Mouse (Mus musculus) small intestine, adult 2 months (tissue): ENCODE data around the gene Oprm1. TPM values are rescaled to one million over a fixed set of nuclear protein-coding genes. Genes with fewer than 3 reads are reported as not detected.

ENCODE experiments used
- H3K27ac ChIP-seq: fragments of 200-500 bp; 2 replicates; pipeline ENCODE4 v1.5.1; 2012; ENCODE audit warnings: low read depth, low read length, control low read depth, inconsistent platforms; ENCODE audit not compliant: insufficient read depth
- H3K27me3 ChIP-seq: fragments of 200-500 bp; 2 replicates; pipeline ENCODE4 v1.6.1; 2012; ENCODE audit warnings: mild to moderate bottlenecking, moderate library complexity, low read length, inconsistent platforms; ENCODE audit not compliant: control insufficient read depth, insufficient read depth
- H3K36me3 ChIP-seq: fragments of 200-500 bp; 2 replicates; pipeline ENCODE4 v1.6.1; 2012; ENCODE audit warnings: mild to moderate bottlenecking, low read length, control low read depth, inconsistent platforms; ENCODE audit not compliant: control insufficient read depth, insufficient read depth
- H3K4me1 ChIP-seq: fragments of 200-500 bp; 2 replicates; pipeline ENCODE4 v1.6.1; 2012; ENCODE audit warnings: low read length, inconsistent platforms, mixed read lengths; ENCODE audit not compliant: control insufficient read depth, insufficient read depth, insufficient read length
- H3K4me3 ChIP-seq: fragments of 200-500 bp; 2 replicates; pipeline ENCODE4 v1.5.1; 2012; ENCODE audit warnings: low read depth, mild to moderate bottlenecking, control low read depth, inconsistent platforms, low read length, moderate library complexity
- CTCF ChIP-seq: fragments of 200-500 bp; IDR thresholded peaks from 2 replicates; pipeline ENCODE4 v1.5.1; 2012; ENCODE audit warnings: low read depth, mild to moderate bottlenecking, control low read depth, inconsistent platforms, low read length, moderate library complexity, mixed read lengths; ENCODE audit not compliant: insufficient replicate concordance, insufficient read length; ENCODE audit errors: extremely low read depth
- POLR2A ChIP-seq: fragments of 200-500 bp; IDR thresholded peaks from 2 replicates; pipeline ENCODE4 v1.6.1; 2012; ENCODE audit warnings: low read depth, mild to moderate bottlenecking, control low read depth, inconsistent platforms, low read length, moderate library complexity
- WGBS: fragments of 180-500 bp; shearing (Covaris S2); methylation state at CpG from one replicate; pipeline ENCODE4 v1.1.7; 2018; 5-methylcytosine and 5-hydroxymethylcytosine counted together
- polyA plus RNA-seq: library from polyadenylated mRNA; depleted of rRNA; stranded (reverse); fragments of >200 nt; gene quantifications from 2 replicates; pipeline ENCODE4 v1.2.3, GENCODE M21; 2012; rRNA removed

Oprm1 gene
- polyA plus RNA-seq, 1 experiment: 0.08 TPM

GRCm38 (mm10) chr10:7074231-7074630 lies 315.9 kb downstream of the Oprm1 start:
- no peak overlapping the region for H3K27ac ChIP-seq
- TF ChIP-seq CTCF (no peak), POLR2A (no peak)
- H3K4me1 ChIP-seq: no peaks in the 10 kb centered on the region
- H3K4me3 ChIP-seq: no peak overlapping the region
- WGBS: 78% methylated on average over 2 of the region's 2 CpGs
- H3K27me3 ChIP-seq: no peaks in the 10 kb centered on the region
- H3K36me3 ChIP-seq: no peaks in the 10 kb centered on the region

- H3K27me3 ChIP-seq: no peaks in the 10 kb centered on the region
- WGBS: 80% methylated on average over 2 of the region's 2 CpGs
- no peak overlapping the region for H3K4me3 ChIP-seq
- no peaks in the 10 kb centered on the region for H3K4me1 ChIP-seq
- no peak for TF ChIP-seq CTCF
- TF ChIP-seq POLR2A: no peak
- no peak overlapping the region for H3K27ac ChIP-seq
- H3K36me3 ChIP-seq: no peaks in the 10 kb centered on the region
Observed at GRCm38 (mm10) chr10:7075661-7076060, 317.4 kb downstream of the Oprm1 start.

- WGBS: 12% methylated on average over 8 of the region's 8 CpGs
- no peaks in the 10 kb centered on the region for H3K27me3 ChIP-seq
- H3K36me3 ChIP-seq: no peaks in the 10 kb centered on the region
- no peak overlapping the region for H3K27ac ChIP-seq
- no peaks in the 10 kb centered on the region for H3K4me1 ChIP-seq
- H3K4me3 ChIP-seq: no peak overlapping the region
- TF ChIP-seq POLR2A (no peak), CTCF (peak; percentile 94)
Observed at GRCm38 (mm10) chr10:7076201-7076600, 317.9 kb downstream of the Oprm1 start.

- Histone ChIP-seq H3K27me3 (no peaks in the 10 kb centered on the region), H3K4me1 (no peaks in the 10 kb centered on the region), H3K27ac (no peak overlapping the region), H3K36me3 (no peaks in the 10 kb centered on the region), H3K4me3 (no peak overlapping the region)
- 54% methylated on average over 7 of the region's 8 CpGs for WGBS
- TF ChIP-seq CTCF (no peak), POLR2A (no peak)
Observed at GRCm38 (mm10) chr10:7076662-7077211, 318.4 kb downstream of the Oprm1 start.

GRCm38 (mm10) chr10:7077389-7077808 lies 319.1 kb downstream of the Oprm1 start:
- H3K27ac ChIP-seq: no peak overlapping the region
- WGBS: 70% methylated on average over 7 of the region's 7 CpGs
- no peak for TF ChIP-seq POLR2A

GRCm38 (mm10) chr10:7077971-7078370 lies 319.7 kb downstream of the Oprm1 start:
- TF ChIP-seq POLR2A (no peak), CTCF (no peak)
- WGBS: 79% methylated on average over 1 of the region's 1 CpGs

More at GRCm38 (mm10) chr10:7077389-7077808, 319.1 kb downstream of the Oprm1 start:
- H3K4me1 ChIP-seq: no peaks in the 10 kb centered on the region
- no peaks in the 10 kb centered on the region for H3K36me3 ChIP-seq
- no peak overlapping the region for H3K4me3 ChIP-seq
- no peaks in the 10 kb centered on the region for H3K27me3 ChIP-seq

More at GRCm38 (mm10) chr10:7077971-7078370, 319.7 kb downstream of the Oprm1 start:
- Histone ChIP-seq H3K4me3 (no peak overlapping the region), H3K27ac (no peak overlapping the region), H3K27me3 (no peaks in the 10 kb centered on the region), H3K36me3 (no peaks in the 10 kb centered on the region), H3K4me1 (no peaks in the 10 kb centered on the region)

Other genes with a start within 250 kb of the Oprm1 start
- not detected in 2 replicates for gene Gm10945, start 3.3 kb downstream of the Oprm1 start, polyA plus RNA-seq